Mouse (Mus musculus) erythroblast, adult 5-6 weeks (primary cell): ENCODE data around the gene Grik4. TPM values are rescaled to one million over a fixed set of nuclear protein-coding genes. Genes with fewer than 3 reads are reported as not detected.

Experiments
- ATAC-seq: replicated peaks from 2 replicates; pipeline ENCODE4 v1.8.0; 2016; ENCODE audit warnings: moderate number of reproducible peaks, mild to moderate bottlenecking, moderate TSS enrichment, inconsistent platforms; ENCODE audit not compliant: poor library complexity, low FRiP score, severe bottlenecking
- total RNA-seq, 2 experiments: library from RNA; stranded (forward) in 1 of 2; stranded (reverse) in 1 of 2; fragments of 150-400 nt in 1 of 2; fragments of 200-764, 138-1000 nt in 1 of 2; gene quantifications; 2 replicates each; pipeline versions ENCODE4 v1.2.3 to v1.2.4; 2015 to 2017; ENCODE audit warnings: low replicate concordance in 2 of 2

Grik4 gene
- total RNA-seq, 2 experiments from 2014 or later, result not detected

DNA sequence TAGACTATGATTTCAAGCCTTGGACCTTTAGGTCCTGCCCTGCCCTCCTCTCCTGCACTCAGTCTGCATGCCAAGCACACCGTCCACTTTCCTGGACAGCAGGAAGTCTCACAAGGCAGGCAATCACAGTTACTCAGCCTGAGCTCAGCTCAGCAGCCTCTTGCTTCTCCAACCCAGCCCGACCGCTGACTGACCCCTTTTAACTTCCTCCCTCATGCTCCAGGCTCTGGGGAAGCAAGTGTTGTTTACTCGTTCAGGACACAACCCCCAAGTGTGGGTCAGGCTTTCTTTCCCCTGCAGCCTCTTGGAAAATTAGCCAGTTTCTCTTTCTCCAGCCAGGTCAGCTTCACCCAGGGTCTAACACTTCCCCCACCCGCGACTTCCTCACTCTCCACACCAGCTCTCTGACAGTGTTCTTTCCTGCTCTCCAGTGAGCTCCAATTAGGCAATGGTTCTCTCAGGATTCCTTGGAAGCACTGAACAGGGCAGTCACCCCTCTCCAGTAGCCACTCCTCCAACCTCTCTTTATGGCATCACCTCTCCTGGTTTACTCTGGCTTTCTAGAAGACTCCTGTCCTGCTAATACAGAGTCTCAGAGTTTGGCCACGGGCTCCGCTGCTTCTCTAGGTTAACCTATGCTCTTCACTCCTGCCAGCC is 35.5 kb downstream of the Grik4 start:
- ATAC-seq, result no peak

DNA sequence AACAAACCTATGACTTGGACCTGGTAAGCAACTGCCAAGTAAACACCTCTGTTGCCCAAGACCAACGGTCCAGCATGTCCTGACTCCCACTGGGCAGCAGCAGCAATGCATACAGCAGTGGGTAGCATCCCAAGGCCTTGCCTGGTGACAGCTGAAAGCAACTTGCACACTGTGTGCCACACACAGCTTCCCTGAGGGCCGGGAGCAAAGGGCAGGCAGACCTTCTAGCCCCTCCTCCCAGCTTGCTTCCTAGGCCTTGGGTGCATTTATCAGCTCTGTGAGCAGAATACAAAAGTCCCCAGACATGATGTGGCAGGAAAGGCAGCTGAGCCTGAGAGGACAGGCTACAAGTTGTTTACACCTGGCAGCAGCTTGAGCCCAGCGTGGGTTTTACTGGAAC is 37.3 kb downstream of the Grik4 start:
- no peak for ATAC-seq

DNA sequence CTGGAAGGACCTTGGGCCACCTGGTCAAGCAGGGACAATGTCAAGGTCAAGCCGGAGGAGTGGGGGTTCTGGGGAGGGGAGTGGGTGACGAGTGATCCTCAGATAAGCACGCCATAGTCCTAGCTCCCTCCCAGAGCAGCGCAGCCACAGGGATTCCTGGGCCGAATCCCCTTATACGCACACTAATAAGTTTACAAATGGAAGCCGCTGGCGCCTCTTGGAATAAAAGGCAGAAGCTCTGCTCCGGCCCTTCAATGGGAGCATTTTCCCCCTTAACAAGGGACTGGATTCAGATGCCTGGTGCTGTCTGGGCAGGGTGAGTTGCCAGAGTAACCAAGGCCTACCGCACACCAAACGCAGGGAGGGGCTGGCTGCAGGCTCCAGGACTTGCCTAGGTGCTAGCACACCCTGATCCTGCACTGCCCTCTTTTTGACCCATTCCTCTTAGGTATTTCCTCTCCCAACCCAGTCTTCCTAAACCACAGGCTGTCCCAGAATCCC is 46.2 kb downstream of the Grik4 start:
- ATAC-seq, result no peak

DNA sequence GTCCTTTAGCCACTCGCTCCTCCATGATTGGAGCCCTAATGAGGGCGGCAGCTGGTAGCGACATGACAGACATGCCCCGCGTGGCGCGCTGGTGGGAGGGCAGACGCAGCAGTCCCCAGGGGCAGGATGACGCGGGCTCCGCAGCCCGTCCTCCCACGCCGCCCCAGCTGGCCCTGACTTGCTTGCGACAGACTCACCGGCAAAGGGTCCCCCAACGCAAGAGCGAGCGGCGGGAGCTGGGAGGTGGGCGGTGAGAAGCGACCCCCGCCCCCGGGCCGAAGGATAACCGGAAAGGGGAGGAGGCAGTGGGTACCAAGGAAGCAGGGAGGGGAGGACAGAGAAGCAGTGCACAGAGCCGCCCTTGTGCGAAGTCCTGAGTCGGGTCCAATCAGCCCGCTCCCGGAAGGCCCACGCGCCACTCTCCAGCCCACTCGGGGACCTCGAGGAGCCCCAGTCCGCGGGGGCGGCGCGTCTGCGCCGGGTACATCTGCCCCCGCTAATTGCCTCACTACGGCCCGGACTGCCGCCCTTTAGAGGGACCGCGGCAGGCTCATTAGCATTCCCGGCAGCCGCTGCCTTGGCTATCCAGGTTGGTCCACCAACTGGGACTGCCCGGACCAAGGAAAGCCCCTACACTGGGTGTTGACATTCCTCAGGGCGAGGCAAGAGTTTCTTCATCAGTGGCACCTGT is 46.8 kb downstream of the Grik4 start:
- ATAC-seq, result no peak

DNA sequence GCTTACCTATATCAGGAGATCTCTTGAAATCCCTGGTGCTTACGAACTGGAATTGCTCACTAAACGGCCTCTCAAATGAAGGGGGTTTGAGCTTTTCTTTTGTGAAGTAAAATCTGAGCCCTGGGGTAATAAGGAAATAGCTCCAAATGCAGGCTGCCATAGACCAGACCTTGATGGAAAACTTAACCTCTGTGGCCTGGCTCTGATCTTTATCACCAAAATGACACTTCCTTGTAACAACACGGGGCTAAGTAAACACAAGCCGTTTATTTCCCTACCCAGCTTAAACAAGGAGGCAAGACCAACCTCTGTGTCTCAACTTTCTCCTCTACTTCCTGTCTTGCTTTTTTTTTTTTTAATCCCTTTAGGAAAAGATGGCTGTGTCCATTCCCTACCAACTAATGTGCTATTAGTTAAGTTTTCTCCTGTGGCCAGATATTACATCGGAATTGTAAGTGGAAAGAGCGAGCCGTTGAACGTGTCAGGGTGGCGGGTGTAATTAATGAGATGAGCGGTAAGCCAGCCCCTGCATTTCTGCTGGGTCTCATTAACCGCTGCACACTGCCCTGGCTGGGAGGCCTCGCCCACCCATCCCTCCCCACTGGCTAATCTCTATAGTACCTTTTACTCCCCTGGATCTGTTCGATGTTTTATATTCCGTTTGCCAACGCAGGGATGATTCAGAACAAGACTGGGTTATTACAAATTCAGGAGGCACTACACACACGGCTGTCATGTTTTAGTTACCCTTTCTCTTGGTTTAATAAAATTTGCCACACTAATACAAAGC is 47.7 kb downstream of the Grik4 start:
- no peak for ATAC-seq

DNA sequence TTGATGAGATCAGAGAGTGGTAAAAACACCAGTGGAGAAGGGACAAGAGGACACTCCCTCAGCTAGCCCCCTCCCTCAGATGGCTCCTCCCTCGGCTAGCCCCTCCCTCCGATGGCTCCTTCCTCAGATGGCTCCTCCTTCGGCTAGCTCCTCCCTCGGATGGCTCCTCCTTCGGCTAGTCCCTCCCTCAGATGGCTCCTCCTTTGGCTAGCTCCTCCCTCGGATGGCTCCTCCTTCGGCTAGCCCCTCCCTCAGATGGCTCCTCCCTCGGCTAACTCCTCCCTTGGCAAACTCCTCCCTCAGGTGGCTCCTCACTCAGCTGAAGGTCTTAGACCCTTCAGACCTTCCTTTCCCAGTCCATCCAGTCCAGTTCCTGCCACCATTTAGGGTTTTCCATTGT is 51.5 kb downstream of the Grik4 start:
- no peak for ATAC-seq

DNA sequence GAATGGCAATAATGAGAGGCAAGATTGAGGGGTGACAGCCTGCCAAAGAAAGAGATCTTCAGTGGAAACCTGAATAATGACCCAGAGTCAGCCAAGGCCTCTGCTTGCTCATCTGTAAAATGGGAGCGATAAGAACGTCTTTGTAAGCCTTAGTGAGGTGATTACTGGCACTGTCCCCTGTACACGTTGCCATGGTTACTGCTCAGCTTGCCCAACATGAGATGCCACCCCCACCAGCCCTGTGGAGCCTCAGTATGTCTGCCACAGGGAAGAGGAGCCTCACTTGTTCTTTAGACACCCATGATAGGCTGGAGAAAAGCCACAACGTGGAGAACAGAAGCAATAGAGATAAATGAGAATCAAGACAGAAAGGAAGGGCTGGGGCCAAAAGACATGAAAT is 56.4 kb downstream of the Grik4 start:
- ATAC-seq, result no peak

DNA sequence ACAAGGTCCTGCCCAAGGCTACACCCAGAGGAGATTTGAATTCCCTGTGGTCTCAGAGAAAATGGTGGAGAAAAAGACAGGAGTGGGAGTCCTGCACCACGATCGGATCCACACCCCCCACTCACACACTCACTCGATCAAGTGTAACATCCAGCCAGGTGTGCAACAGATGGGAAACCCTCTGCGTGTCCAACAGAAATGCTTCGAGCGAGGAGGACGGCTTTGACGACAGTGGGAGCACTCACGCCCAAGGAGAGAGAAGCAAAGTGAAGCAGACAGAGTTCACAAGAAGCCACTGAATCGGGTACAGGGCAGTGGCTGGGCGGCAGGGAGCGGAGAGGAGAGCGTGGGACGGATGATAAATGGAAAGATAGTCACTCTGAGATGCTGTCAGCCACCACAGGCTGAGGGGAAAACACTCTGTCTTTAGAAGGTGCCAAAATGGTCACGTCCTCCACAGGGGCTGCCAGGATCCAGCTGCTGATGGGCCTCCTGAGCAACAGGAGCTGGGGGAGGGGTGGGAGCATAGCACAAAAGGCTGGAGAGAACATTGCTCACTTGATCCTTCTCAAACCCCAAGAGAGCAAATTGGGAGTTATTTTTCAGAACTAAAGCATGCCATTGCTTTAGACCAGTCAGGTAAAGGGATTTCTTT is 58.1 kb downstream of the Grik4 start:
- ATAC-seq, result no peak

DNA sequence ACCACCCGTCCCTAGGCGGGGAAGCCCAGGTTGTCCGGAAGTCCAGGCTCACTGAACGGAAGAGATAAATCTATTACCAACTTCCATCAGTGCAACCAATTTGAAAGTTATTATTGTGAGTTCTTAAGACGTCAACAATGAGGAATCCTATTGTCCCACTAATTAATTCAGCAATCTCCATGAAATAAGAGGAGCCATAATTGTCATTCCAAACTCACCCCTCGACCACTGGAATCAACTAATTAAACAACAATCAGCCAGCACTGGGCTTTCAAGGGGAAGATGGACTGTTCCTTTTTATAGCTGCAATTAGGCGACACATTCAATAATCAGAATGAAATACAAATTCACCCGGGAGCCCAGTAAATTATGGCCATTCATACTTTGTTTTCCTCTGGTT is 58.7 kb downstream of the Grik4 start:
- no peak for ATAC-seq

DNA sequence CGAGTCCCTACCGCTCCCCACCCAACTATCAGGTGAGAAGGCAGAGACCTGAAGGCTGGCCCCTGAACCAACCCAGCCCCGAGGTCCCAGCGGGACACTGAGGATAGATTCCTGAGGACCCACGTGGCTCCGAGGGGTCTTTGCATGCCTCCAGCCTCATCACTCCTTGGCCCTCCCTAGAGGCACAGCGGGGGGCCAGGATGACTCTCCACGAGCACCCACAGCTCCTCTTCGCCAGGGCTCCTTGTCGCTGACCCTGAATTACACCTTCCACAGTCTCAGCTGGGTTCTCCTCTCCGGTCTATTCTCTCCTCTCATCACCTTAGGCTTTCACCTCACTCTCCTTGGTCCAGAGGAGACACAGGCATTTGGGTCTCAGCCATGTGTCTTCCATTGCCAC is 59.2 kb downstream of the Grik4 start:
- ATAC-seq, result no peak

DNA sequence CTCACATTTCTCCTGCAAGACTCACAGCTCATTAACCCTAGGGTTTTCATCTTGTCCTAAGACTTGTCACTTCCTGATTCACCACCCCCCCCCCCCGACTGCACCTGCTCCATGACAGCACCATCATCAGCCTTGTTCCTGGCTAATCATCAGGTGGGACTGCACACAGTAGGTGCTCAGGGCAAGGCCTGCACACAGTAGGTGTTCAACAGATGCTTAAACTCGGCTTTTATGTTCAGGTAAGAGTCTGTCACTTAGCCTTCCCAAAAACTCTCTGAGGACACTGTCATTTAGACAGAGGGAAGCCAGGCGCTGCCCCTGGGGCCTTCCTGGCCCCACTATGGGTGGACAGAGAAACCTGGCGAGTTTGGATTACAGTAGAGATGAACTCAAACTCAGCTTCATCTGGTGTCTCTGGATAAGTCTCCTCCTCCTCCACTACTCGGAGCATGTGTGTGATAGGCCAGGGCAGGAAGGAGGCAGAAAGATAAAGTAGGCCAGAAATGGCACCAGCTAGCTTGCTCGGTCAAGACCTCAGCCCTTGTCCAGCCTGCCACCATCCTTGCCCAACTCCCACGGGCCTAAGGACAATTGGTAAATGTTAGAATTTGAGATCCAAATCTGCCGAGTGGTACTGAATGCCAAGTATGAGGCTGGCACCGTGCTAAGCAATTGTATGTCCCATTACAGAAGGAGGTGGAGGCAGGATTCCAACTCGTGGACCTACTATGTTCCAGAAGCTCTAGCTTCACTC is 61.1 kb downstream of the Grik4 start:
- ATAC-seq, result no peak

DNA sequence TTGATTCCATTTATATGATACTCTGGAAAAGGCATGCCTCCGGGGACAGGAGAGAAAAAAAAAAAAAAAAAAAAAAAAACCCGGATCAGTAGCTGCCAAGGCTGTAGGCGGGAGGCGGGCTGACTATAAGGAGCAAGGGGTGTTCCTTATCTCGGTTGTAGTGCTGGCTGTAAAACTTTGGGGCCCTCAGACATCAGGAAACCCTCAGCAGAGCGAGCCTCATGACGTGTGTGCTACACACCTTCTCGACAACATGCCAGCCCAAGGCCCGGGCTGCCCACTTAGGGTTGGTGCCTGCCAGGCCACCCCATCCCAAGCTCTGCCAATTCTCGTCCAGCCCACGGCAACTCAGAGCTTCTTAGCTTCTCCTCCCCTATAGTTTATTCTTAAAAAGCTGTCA is 62.0 kb downstream of the Grik4 start:
- ATAC-seq, result no peak

DNA sequence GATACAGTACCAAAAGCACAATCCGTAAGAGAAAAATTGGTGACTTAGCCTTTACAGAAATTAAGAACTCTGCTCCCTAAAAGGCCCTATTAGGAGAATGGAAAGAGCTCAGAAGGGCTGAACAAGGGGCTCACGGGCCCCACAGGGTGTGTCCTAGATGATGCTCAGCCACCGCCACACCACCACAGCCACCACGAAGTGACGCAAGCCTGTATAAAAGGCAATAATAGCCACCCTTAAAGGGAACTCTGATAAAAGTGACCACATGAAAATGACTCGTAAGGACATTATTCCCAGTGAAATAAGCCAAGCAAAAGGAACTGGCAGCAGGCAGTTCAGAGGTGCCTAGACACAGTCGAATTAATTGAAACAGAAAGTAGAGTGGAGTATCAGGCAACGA is 63.3 kb downstream of the Grik4 start:
- no peak for ATAC-seq

DNA sequence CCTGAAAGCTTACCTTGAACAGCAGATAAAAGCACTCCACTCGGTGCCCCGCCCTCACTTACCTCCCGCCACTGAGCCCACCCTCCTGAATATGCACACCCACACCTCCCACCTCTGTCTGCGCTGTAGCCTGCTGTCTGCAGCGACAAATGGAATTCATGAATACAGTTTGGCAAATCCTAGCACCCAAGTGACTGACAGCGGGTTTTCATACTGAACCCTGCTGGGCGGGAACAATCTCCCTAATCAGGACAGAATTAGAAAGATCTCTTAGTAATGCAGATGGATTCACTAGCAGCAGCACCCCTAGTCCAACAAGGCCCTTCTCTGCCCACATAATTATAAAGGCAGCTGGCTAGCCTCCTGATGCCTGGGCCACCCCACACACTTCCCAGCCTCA is 65.9 kb downstream of the Grik4 start:
- no peak for ATAC-seq

DNA sequence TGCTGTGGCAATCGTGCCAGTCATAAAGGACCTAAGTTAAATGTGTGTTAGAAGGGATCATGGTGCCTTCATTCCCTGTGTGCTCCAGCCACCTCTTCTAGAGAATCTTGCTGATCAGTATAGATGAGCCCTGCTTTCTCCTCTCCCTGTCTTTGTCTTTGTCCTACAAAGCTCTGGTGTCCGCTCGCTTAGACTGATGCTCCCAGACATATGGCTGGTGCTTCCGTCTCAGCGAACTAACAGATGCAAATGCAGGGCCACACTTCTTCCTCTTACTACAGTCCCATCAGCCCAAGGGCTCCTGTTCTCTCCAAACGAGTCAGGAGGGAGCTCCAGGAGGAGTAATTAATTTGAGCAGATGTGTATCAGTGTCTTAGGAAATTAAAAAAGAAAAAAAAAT is 71.4 kb downstream of the Grik4 start:
- no peak for ATAC-seq

DNA sequence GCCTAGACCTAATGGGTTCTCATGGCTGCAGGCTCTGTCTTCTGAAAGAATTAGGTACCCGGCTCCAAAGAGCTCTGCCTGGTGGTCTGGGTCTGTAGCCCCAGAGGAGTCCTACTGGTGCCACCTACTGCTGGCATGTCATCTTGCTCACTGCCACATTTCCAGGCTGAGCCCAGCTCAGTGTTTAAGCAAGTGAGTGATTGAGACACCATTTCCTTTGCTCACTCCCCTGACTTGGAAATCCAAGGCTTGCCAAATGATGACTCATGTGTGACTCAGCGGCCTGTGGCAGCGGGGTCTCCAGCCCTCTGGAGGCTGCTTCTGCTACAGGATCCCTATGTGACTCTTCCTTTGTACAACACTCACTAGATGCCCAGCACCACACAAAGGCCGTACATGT is 72.6 kb downstream of the Grik4 start:
- ATAC-seq, result no peak

DNA sequence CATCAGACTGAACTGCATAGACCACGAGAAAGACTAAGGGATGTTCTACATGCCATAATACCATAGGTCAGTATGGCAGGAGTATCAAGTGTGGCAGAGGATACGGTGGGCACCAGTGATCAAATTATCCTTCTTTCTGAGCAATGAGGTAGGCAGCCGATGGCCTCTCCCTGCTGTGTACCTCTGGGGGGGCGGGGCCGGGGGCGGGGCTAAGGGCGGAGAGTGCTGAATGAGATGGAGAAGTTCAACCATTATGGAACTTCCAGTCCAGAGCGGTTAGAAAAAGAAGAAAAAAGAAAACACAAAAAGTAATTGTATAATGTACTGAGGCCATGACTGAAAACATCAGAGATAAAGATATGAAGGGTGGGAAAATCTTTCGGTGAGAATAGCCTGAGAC is 74.0 kb downstream of the Grik4 start:
- ATAC-seq, result no peak

DNA sequence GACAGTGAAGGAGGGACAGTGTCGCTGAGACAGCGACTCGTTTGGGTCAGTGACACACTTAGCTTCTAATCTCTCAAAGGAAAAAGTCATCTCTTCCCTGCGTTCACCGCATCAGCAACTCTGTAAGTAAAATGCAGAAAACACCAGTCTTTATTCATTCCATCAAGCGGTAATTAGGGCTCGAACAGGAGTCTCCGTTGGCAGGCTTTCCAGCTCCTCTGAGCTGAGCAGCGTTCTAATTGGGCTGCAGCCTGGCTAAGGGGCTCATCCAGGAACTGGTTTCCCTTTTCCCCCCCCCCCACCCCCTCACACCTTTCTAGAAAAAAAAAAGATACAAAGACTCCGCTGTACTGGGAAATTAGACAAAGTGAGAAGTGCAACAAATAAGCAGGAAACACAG is 75.8 kb downstream of the Grik4 start:
- no peak for ATAC-seq

DNA sequence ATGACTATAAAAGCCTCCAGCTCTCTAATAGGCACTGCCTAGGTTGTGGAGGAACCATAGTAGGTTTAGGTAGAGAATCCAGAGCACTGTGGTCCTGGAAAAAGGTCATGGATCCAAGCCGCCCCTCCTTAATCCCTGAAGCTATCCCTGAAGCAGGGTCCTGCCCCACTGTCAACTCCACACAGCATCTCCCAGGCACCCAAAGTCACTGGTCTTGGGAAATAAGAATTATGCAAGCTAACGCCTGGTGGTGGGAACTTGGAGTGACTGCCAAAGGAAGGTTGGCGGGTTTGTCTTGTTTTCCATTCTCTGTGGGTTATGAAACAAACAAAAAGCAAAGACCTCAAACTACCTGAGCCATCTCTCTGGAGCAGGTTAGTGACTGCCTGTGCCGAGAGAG is 77.6 kb downstream of the Grik4 start:
- ATAC-seq, result no peak
